Mouse (Mus musculus) C2C12 (cell line): ENCODE measurements around the gene Plcb4.

Experiments
- CEBPB ChIP-seq: IDR thresholded peaks from one replicate; pipeline ENCODE4 v1.6.1; 2011; ENCODE audit warnings: low read depth, mild to moderate bottlenecking, control low read depth, moderate library complexity
- CTCF ChIP-seq: IDR thresholded peaks from one replicate; pipeline ENCODE4 v1.5.1; 2011; ENCODE audit not compliant: control insufficient read depth, insufficient read depth, insufficient read length
- FOSL1 ChIP-seq: IDR thresholded peaks from one replicate; pipeline ENCODE4 v1.8.0; 2011; ENCODE audit warnings: mild to moderate bottlenecking, low read length; ENCODE audit not compliant: poor library complexity, insufficient read depth, severe bottlenecking
- MAX ChIP-seq: IDR thresholded peaks from one replicate; pipeline ENCODE4 v1.6.1; 2011; ENCODE audit warnings: mild to moderate bottlenecking, control low read depth
- MYOD1 ChIP-seq: IDR thresholded peaks from one replicate; pipeline ENCODE4 v1.6.1; 2011; ENCODE audit warnings: low read depth; ENCODE audit not compliant: control insufficient read depth, insufficient read length
- MYOG ChIP-seq: IDR thresholded peaks from one replicate; pipeline ENCODE4 v1.6.1; 2011; ENCODE audit not compliant: control insufficient read depth, insufficient read length; ENCODE audit errors: extremely low read depth
- USF1 ChIP-seq: IDR thresholded peaks from one replicate; pipeline ENCODE4 v1.6.1; 2011; ENCODE audit warnings: low read depth, mild to moderate bottlenecking, control low read depth, moderate library complexity

DNA sequence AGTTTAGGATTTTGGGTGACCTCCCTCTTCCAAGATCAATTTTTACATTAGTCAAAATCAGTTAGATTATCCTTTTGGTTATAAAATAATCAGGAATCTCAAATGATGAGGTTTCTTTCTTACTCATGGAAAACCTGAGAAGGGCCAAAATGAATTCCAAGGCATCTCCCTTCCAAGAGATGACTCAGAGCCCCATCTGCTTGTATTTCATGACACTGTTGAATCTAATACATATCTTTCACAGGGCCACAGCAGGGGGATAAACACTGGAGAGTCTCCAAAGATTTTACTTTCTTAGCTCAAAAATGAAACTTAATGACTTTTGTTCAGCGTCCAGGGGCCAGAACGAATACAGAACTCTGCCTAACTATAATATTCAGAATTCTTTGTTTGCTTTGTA is 17.2 kb upstream of the Plcb4 start:
- no peak for TF ChIP-seq CTCF
- TF ChIP-seq CEBPB, result no peak
- no peak for TF ChIP-seq MYOD1
- no peak for TF ChIP-seq MAX
- TF ChIP-seq FOSL1, result peak; percentile 62
- no peak for TF ChIP-seq USF1
- no peak for TF ChIP-seq MYOG
